Mouse (Mus musculus) brain, embryonic 18.5 days (tissue): ENCODE data around the gene Zmiz1.

Source experiments
- DNase-seq: peaks from one replicate; pipeline ENCODE4 v3.0.0-alpha.2; 2012; ENCODE audit warnings: low read depth, low spot score

Zmiz1 gene

DNA sequence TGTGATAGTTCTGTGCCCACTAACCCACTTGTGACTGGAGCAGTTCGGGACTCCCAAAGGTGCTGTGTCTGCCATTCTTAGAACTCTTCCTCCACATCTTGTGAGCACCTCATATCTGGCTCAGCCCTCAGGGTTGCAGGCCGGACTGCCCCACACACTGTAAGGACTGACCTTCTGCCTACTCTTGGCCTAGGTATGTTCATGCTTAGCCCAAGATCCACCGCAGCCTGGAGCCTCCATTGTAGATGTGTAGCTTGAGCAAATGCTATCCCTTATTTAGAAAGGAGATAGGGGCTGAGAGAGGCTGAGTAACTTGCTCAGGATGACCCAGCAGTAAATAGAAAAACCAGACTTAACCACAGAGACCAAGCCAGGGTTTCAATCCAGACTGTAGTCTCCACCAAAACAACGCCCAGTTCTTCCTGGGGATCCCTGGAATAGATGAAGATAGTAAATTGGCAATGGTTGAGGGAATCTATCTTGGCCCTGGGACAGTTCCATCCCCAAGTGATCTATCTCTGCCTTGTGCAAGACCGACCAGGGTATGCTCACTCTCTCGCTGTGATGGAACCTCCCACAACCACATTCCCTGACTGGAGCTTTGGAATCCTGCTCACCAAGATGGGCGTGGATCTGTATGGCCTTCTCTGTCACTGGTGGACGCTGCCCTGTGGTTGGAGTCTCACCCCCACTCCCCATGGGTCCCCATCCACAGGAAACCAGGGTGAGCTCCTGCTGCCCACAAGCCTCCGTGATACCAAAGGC is 74.8 kb downstream of the Zmiz1 start:
- DNase-seq: no peak

DNA sequence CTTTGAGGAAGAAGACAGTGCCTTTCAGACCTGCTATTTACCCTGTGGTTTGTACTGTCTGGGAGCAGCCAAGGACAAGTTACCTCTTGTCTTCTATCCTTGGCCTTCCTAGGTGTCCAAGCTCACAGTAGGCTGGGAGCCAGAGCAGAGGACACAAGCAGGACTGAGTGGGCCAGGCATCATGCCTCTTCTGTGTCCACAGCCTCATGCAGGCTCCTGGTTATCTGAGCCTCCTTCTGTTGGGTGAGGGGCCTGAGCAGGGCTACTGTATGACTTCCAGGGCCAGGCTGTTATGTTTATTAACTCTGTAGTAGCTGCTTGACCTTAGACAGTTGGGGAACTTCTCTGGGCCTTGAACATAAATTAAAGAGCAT is 75.4 kb downstream of the Zmiz1 start:
- no peak for DNase-seq

DNA sequence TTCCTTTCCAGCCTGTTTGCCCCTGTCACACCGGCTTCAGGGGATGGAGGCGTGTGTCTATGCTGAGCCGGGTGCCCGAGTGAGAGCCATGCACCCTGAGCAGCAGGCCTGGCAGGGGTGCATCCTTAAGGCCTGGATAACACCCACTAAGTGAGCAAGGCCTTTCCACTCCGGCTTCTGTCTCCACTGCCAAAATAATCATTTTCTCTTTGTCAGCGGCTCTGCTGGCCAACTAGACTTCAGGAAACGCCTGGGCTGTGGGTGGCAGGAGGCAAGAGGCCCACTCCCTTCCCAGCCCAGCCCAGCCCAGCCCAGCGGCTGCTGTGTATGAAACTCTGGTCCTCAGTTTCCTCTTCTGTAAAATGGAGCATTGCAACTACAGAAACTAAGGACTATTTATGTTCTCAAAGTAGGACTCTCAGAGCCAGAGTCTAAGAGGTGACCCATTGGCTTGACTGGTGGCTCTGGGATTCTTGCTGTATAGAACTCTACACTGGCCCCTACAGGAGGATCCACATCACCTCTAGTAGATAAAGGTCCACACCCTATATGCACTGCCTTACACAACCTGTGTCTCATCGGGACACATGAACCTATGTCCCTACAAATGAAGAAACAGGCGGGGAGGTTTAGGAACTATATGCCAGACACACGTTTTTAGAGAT is 76.1 kb downstream of the Zmiz1 start:
- DNase-seq: no peak

DNA sequence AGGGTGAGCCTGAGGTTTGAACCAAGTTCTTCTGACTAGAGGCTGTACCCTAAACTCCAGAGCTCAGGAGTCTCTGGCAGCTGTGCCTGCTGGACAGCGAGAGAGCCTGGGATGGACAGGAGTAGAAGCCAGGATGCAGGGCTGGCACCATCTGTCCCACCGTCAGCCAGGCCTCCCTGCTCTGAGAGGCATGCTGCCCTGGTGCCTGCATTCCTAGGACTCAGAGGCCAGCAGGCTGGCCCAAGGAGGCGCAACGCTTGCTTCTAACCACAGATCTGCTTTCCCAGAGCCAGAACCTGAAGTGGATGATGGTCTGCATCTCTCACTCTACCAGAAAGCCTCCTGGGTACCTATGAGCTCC is 76.6 kb downstream of the Zmiz1 start:
- no peak for DNase-seq

DNA sequence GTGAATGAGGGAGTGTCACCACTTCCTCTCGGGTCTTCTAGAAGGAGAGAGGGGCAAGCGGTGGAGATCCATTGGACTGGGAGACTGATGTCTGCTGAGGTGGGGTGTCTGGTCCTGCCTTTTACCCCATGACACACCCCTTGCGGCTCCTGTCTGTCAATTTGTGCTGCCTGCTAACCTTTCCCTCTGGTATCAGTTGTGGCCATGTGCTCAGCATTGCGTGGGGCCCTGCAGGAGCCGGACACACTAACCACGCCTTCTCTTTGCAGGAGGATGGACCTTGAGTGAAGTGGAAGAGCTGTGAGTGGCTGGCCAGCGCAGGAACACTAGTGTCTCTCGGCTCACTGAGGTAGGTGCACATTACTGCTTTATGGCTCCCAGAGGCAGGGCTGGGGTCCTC is 77.5 kb downstream of the Zmiz1 start:
- no peak for DNase-seq

DNA sequence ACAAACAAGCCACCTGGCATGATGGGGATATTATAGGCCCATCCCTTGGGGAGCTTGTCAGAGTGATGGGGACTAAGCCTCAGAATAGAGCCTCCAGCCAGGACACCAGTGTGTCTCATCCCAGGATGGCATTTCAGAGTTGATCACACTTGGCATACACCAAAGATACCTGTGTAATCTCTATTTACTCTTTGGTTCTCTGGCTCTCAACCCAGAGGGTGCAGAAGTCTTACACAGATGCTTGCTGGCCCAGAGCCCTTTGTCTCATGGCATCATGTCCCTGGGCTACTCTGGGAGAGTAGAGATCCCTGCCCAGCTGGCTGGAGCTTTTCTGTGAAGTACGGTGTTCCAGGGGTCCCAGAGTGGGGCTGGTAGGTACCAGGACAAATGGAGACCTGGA is 78.4 kb downstream of the Zmiz1 start:
- DNase-seq: no peak

DNA sequence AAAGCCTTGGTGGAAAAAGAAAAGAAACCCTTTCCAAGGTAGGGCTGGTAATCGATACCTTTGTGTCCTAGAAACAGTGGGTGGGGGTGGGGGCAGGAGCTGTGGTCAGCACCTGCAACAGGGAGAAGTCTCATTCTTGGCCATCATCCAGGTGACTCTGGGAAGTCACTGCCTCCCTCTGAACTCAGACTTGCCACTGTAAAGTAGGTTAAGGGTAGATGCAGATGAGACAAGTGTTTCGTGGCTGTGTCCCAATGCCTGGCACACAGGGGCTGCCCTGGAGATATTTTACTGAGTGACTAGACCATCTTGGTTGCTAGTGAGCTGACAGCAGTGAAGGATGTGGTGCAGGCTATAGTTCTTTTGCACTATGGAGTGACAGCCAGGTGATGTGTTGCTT is 79.5 kb downstream of the Zmiz1 start:
- no peak for DNase-seq

DNA sequence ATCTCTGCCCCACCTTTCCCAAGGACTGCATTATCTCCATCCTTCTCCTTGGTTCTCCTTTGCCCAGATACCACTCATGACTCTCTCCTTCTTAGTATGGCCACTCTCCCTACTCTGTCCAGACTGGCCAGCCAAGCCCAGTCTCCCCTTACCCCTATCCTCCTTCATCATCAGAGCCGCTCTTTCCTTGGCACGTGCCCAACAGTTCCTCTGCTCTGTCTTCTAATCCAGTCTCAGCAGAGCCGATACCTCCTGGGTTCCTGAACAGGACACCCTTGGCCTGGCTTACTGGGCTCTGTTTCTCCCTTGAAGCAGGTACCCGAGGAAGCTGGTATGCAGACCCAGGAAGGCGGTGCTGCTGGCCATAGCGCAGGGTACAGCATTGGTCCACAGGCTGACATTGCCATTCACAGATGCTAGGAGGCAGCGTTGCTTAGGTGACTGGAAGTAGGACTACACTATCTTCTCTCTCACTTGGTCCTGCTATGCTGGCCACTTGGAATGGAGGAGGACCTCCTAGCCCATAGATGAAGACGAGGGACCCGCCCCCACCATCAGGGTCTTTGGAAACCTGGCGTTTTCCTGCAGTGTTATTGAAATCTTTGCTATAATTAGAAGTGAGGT is 80.6 kb downstream of the Zmiz1 start:
- DNase-seq: no peak

DNA sequence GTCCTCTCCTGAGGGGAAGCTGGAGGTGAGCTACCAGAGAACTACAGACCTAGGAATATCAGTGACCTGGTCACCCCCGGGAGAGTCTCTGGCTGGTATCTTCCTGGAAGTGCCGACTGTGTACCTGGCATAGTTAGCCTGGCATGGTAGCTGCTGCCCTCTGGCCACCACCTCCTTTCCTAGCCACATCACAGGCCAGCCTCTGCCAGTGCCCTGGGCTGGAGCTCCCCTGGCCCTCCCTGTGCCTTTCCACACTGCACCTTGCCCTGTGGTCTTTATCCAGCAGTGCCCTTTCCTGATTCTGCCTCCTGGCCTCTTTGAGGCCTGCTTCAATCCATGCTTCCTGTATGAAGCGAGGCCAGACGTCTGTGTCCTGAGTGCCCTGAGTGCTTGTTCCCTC is 81.2 kb downstream of the Zmiz1 start:
- no peak for DNase-seq

DNA sequence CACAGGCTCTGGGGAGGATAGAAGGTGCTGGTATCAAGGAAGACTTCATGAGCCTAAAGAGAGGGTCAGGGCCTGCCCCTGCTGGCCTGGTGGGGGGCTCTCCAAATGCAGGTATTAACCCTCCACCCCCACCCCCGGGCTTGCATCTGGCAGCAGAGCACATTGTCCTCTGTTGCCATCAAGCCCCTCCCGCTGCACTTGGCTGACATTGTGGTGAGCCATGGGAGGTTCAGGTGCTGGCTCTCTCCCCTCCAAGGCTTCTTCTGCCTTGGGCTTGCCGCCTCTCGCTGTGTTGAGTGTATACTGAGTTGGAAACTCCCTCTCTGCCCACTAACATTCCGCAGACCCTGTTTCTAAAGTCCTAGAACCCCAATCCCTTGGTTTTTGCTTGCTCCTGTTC is 82.2 kb downstream of the Zmiz1 start:
- no peak for DNase-seq

DNA sequence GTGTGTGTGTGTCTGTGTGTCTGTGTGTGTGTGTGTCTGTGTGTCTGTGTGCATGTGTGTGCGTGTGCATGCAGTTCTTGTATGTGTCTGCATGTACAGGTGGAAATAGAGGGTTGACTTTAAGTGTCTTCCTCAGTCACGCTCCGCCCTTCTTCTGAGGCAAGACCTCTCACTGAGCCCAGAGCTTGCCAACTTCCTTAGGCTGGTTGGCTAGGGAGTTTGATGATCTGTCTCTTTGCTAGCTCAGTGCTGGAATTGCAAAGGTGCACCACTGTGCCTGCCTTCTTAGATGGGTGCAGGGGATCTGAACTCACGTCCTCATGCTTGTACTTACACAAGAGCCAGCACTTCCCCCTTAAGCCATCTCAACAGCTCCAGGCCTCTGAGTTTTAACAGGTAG is 84.1 kb downstream of the Zmiz1 start:
- DNase-seq: no peak

DNA sequence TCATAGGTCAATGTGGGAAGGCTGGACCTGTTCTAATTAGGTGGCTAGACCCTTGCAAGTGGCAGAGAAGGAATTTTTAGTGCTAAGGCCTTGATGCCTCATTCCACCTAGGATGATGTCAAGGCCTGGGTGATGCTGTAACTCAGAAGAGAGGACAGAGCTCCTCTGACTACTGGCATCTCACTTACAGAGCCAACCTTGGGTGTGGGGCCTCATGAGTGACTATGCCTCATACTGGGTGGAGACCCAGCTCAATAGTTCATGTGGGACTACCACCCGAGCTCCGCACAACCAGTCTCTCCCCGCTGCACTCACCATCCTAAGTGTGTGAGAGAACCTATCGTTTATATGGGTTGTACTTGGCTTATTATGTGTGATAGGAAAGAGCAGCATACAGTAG is 84.9 kb downstream of the Zmiz1 start:
- no peak for DNase-seq

DNA sequence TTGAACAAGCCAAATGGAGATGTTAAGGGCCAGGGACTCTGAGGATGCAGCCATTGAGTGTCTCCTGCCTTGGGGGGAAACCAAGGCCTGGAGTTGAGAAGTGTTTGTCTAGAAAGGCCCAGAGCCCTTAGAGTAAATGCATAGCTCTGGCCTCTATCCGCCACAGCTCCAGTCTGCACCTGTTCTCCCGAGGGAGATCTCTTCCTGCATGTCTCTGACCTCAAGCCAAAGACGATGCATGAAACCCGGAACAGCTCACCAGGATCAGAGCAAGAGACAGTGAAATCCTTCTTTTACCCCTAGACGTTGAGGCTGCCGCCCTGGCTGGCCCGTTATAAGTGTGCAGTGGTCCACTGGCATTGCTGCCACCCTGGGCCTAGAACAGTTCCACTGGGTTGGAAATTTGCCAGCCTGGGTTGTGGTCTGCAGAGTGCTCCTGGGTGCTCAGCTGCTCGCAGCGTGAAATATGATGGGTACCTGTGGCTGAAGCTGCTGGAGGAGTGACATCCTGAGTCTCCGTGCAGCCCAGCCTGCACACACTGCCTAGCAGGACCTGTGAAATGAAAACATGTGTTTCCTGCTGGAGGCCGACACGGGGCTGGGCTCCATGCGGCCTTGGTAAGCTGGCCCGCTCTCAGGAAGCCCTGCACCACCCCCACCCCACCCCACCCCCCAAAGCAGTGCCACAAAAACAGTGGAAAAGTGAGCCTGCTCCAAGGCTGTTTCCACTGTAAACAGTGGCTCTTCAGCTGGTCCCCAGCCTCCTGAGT is 88.1 kb downstream of the Zmiz1 start:
- no peak for DNase-seq

DNA sequence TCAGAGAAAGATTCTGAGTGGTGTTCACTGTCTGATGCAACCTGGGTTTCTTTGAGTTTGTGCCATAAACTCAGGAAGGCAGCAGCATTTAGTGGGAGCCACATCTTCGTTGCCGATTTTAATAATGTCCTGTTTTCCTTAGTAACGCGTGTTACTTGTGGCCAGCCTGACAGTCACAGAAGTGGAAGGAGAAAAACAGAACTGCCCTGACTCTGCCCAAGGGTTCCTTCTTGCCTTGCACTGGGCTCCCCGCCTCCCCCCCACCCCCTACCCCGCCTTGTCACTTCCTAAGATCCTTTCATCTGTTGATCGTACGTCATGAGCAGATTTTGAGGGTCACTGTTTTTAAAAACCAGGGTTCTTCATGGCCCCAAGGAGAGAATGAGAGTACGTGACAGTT is 88.9 kb downstream of the Zmiz1 start:
- no peak for DNase-seq

DNA sequence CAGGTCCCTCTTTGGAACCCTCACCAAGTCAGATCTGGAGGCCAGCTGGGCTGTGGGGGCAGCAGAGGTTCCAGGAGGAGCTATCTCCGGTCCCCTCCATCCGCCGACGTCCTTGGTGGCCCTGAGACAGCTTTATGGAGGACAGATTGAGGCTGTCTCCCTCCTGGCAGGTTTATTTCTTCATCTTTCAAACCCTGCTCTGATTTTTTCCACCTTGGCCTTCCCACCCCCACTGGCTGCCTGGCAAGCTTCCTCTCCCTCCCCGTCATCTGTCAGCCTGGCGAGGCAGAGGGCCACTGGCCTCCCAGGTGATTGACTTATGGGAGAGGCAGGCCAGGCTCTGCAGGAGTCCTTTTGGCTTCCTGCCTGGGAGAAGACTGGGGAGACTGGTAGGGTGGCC is 89.7 kb downstream of the Zmiz1 start:
- DNase-seq: no peak

DNA sequence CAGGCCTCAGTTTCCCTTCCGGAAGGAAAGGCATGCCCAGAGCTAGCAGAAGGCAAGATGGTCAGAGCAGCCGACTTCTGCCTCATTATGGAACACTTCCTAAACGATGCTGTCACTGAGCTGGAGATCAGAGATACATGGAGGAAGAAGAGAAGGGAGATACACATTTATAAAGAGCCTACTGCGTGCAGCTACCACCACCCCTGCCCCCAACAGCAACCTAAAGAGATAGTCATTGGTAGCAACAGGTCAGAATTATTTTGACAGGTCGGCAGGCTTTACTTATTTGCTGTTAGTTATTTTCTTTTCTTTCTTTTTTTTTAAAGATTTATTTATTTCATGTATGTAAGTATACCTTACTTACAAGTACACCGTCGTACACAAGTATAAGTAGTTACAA is 90.1 kb downstream of the Zmiz1 start:
- no peak for DNase-seq

DNA sequence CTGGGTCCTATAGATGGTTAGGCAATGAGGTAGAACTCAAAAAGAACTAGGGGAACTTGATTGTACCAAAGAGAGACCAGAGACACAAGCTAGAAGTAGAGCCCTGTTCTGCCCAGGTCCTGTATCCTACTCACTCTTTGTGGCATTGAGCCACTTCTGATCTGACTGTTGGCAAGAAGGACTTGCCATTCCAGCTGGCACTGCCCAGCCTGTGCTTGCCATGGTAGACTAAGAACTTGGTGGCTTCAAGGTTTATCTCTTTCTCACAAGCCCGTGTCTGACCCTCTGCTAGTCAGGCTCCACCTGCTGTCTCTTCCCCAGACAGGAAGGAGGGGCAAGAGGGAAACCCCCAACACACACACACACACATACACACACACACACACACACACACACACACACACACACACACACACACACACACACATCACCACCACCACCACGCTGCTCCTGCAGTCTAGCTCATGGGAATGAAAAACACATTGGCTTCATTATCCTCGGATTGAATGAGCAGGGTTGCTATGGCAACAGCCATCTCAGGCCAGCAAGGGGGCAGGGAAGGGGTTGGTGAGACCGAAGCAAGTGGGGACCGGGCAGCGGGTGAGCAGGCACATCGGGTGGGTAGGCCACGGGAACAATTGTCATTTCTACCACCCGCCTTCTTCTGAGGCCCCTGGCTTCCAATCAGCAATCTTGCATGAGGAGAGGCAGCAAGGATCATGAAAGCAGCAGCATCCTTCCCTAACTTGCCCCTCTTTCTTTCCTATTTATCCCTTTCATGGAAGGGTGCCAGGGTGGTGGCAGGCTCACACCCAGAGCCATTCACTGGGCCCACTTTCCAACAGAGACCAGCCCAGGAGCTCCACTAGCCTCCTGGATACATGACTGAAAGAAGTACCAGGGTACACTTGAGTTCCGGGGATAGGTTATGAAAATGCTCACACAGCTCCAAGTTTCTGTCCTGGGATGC is 91.2 kb downstream of the Zmiz1 start:
- DNase-seq: peak; percentile 76

DNA sequence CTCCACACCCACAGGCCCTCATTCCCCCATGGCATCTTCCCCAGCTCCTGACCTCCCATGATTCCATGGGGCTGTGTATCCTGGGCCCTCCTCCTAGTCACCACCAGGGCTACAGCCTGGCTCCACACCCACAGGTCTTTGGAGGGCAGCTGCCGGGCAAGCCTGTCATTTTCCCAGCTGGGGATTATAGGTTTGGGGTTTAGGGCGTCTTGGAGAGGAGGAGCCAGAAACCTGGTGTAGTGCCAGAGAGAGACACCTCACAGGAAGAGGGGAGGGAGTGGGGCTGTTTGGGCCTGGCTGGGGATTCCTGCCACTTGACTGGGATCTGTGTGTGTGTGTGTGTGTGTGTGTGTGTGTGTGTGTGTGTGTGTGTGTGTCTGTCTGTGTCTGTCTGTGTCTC is 92.7 kb downstream of the Zmiz1 start:
- no peak for DNase-seq

DNA sequence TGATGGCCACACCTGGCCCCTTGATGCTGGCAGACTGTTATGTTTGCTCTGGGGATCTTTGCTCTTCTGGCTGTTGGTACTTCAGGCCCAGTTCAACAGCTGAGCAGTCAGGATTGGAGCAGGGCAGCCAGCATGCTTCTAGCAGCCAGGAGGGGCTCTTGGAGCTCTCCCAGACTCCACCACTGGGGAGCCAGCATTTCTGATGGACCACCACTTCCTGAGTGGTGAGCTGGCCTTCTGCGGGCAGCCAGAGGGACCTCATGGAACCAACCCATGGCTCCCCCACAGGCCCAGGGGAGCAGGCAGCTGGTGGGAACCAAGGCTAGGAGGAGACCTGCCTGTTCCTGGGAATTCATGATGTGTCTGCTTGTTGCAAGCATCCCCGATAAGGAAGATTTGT is 94.4 kb downstream of the Zmiz1 start:
- no peak for DNase-seq

DNA sequence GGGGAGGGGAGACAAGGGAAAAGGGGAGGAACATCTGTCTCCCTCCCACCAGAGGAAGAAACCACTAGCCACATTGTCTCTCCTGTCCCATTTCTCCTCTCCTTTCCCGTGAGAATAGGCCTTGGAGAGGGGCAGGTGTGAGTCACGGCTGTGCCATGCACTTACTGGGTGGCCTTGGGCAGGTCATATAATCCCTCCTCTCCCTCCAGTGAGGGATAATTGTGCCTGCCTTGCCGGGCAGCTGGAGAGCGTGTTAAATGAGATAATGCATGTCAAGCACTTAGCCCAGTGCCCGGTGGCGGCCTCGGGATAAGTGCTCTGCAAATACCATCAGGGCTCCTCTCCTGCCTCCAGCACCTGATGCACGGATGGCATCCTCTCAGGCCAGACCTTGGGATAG is 95.8 kb downstream of the Zmiz1 start:
- no peak for DNase-seq

DNA sequence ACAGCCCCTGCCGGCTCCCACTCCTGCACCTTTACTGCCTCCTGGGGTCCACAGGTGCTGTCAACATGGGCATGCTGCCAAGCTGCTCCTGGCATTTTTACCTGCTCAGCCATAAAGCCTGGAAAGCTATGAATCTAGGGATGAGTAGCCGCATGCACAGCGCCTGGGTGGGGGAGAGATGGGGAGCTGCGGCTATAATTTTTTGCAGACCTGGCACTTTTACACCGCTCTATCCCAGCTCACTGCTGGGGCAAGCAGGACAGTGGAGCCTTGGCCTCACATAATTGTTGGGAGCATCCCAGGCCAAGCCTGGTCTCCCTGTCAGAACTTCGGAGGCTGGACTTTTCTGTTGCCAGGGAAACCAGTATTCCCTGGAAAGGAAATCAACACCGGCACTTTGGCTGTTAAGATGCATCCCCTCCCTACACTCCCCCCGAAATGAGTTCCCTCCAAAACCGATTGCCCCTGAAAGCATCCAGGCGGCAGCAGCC is 96.4 kb downstream of the Zmiz1 start:
- no peak for DNase-seq
